Mouse (Mus musculus) stomach, postnatal 0 days (tissue): ENCODE measurements around the gene 1110004F10Rik. TPM values are rescaled to one million over a fixed set of nuclear protein-coding genes. Genes with fewer than 3 reads are reported as not detected.
A peak's percentile ranks its signal among the peaks of the same experiment; 100 is the strongest.

Source experiments
- ATAC-seq: fragments of 200-750 bp; cut with Nextera tagmentation; 2 replicates; pipeline ENCODE4 v1.8.0; 2017; ENCODE audit not compliant: low FRiP score, low TSS enrichment
- DNase-seq: peaks from one replicate; pipeline ENCODE4 v3.0.0-alpha.2; 2016; ENCODE audit warnings: low spot score
- H3K27ac ChIP-seq: fragments of 300-500 bp; sonication (generic); replicated peaks from 2 replicates; pipeline ENCODE4 v1.5.1; 2014; ENCODE audit warnings: mild to moderate bottlenecking, control low read depth
- H3K27me3 ChIP-seq: fragments of 300-500 bp; sonication (generic); 2 replicates; pipeline ENCODE4 v1.6.1; 2014; ENCODE audit warnings: low read length; ENCODE audit not compliant: control insufficient read depth, insufficient read depth
- H3K36me3 ChIP-seq: fragments of 300-500 bp; sonication (generic); 2 replicates; pipeline ENCODE4 v1.6.1; 2014; ENCODE audit warnings: low read length, mixed read lengths; ENCODE audit not compliant: control insufficient read depth, insufficient read depth
- H3K4me1 ChIP-seq: fragments of 300-500 bp; sonication (generic); replicated peaks from 2 replicates; pipeline ENCODE4 v1.6.1; 2014; ENCODE audit warnings: antibody characterized with exemption; ENCODE audit not compliant: control insufficient read depth, insufficient read depth
- H3K4me2 ChIP-seq: fragments of 300-500 bp; sonication (generic); replicated peaks from 2 replicates; pipeline ENCODE4 v1.6.1; 2014; ENCODE audit warnings: low read depth, mild to moderate bottlenecking, control low read depth, moderate library complexity
- H3K4me3 ChIP-seq: fragments of 300-500 bp; sonication (generic); 2 replicates; pipeline ENCODE4 v1.5.1; 2014; ENCODE audit warnings: low read depth, low read length, control low read depth
- H3K9ac ChIP-seq: fragments of 300-500 bp; sonication (generic); 2 replicates; pipeline ENCODE4 v1.6.1; 2014; ENCODE audit warnings: mild to moderate bottlenecking, low read length, control low read depth, mixed read lengths
- H3K9me3 ChIP-seq: fragments of 300-500 bp; sonication (generic); 2 replicates; pipeline ENCODE4 v1.6.1; 2016; ENCODE audit warnings: low read length; ENCODE audit not compliant: control insufficient read depth
- CTCF ChIP-seq: IDR thresholded peaks from 2 replicates; pipeline ENCODE4 v1.5.1; 2016; ENCODE audit warnings: antibody characterized with exemption, low read depth, mild to moderate bottlenecking, moderate library complexity
- EP300 ChIP-seq: optimal IDR thresholded peaks from 2 replicates; pipeline ENCODE3; 2016; ENCODE audit warnings: antibody characterized with exemption
- WGBS: fragments of 180-500 bp; shearing (Covaris S2); extraction: QIAGEN DNeasy Blood & Tissue Kit; methylation state at CpG from one replicate; pipeline ENCODE4 v1.1.7; 2014; 5-methylcytosine and 5-hydroxymethylcytosine counted together
- polyA plus RNA-seq: library from polyadenylated mRNA; unstranded; fragments of >200 nt; fragmentation: Nextera tagmentation; extraction: Ambion mirVana; gene quantifications from 2 replicates; pipeline ENCODE4 v1.2.1, GENCODE M21; 2015

The 1110004F10Rik gene
- polyA plus RNA-seq, 1 experiment from 2014 or later, result 159 TPM

GRCm38 (mm10) chr7:116121202-116121601, 82.0 kb downstream of the 1110004F10Rik start:
- no peak for ATAC-seq
- no peak overlapping the region for H3K27ac ChIP-seq
- no peak for TF ChIP-seq EP300
- TF ChIP-seq CTCF, result no peak

GRCm38 (mm10) chr7:116122981-116123596, 83.9 kb downstream of the 1110004F10Rik start:
- Histone ChIP-seq H3K27ac (no peak overlapping the region), H3K27me3 (no peaks in the 10 kb centered on the region), H3K36me3 (no peaks in the 10 kb centered on the region), H3K9me3 (no peaks in the 10 kb centered on the region), H3K4me2 (no peak overlapping the region), H3K4me1 (no peaks in the 10 kb centered on the region), H3K9ac (no peak overlapping the region), H3K4me3 (no peak overlapping the region)
- TF ChIP-seq CTCF (no peak), EP300 (no peak)
- DNase-seq (no peak), ATAC-seq (no peak)
- WGBS, result 60% methylated on average over 13 of the region's 13 CpGs

More at GRCm38 (mm10) chr7:116121202-116121601, 82.0 kb downstream of the 1110004F10Rik start:
- no peaks in the 10 kb centered on the region for H3K4me1 ChIP-seq
- 54% methylated on average over 11 of the region's 11 CpGs for WGBS
- H3K9me3 ChIP-seq, result no peaks in the 10 kb centered on the region
- H3K36me3 ChIP-seq, result no peaks in the 10 kb centered on the region
- no peak overlapping the region for H3K9ac ChIP-seq
- no peaks in the 10 kb centered on the region for H3K27me3 ChIP-seq
- H3K4me2 ChIP-seq, result no peak overlapping the region
- DNase-seq, result no peak
- no peak overlapping the region for H3K4me3 ChIP-seq

- Histone ChIP-seq H3K36me3 (no peaks in the 10 kb centered on the region), H3K4me3 (no peak overlapping the region), H3K4me2 (no peak overlapping the region), H3K27me3 (no peaks in the 10 kb centered on the region), H3K27ac (no peak overlapping the region), H3K4me1 (no peaks in the 10 kb centered on the region), H3K9me3 (no peaks in the 10 kb centered on the region), H3K9ac (no peak overlapping the region)
- WGBS, result 63% methylated on average over 2 of the region's 2 CpGs
- DNase-seq (no peak), ATAC-seq (no peak)
- TF ChIP-seq EP300, result no peak
- no peak for TF ChIP-seq CTCF
These were observed 84.4 kb downstream of the 1110004F10Rik start for GRCm38 (mm10) chr7:116123597-116123985.

- Histone ChIP-seq H3K27me3 (no peaks in the 10 kb centered on the region), H3K36me3 (no peaks in the 10 kb centered on the region), H3K9ac (no peak overlapping the region), H3K9me3 (no peaks in the 10 kb centered on the region), H3K4me2 (no peak overlapping the region), H3K4me1 (no peaks in the 10 kb centered on the region), H3K4me3 (no peak overlapping the region), H3K27ac (no peak overlapping the region)
- no peak for TF ChIP-seq CTCF
- TF ChIP-seq EP300, result no peak
- WGBS, result 87% methylated on average over 12 of the region's 12 CpGs
- no peak for DNase-seq
- ATAC-seq, result no peak
These were observed 84.9 kb downstream of the 1110004F10Rik start for GRCm38 (mm10) chr7:116124057-116124456.

- no peak for TF ChIP-seq EP300
- no peak for TF ChIP-seq CTCF
- Histone ChIP-seq H3K27me3 (no peaks in the 10 kb centered on the region), H3K4me2 (no peak overlapping the region), H3K27ac (no peak overlapping the region), H3K36me3 (no peaks in the 10 kb centered on the region), H3K9ac (no peak overlapping the region), H3K4me3 (no peak overlapping the region), H3K4me1 (no peaks in the 10 kb centered on the region), H3K9me3 (no peaks in the 10 kb centered on the region)
- no peak for ATAC-seq
- 73% methylated on average over 7 of the region's 7 CpGs for WGBS
- no peak for DNase-seq
These were observed 86.5 kb downstream of the 1110004F10Rik start for GRCm38 (mm10) chr7:116125671-116126070.

- 57% methylated on average over 2 of the region's 2 CpGs for WGBS
- Histone ChIP-seq H3K4me2 (no peak overlapping the region), H3K36me3 (no peaks in the 10 kb centered on the region), H3K9me3 (no peaks in the 10 kb centered on the region), H3K27ac (no peak overlapping the region), H3K27me3 (no peaks in the 10 kb centered on the region), H3K9ac (no peak overlapping the region), H3K4me1 (no peaks in the 10 kb centered on the region), H3K4me3 (no peak overlapping the region)
- ATAC-seq, result peak; percentile 67
- peak; percentile 72 for DNase-seq
- TF ChIP-seq CTCF (no peak), EP300 (no peak)
These were observed 87.9 kb downstream of the 1110004F10Rik start for GRCm38 (mm10) chr7:116127052-116127451.
